Mouse (Mus musculus) heart, embryonic 13.5 days (tissue): Measurements from ENCODE around the gene Il31. TPM values are rescaled to one million over a fixed set of nuclear protein-coding genes. Genes with fewer than 3 reads are reported as not detected.
A peak's percentile ranks its signal among the peaks of the same experiment; 100 is the strongest.

ENCODE experiments used
- ATAC-seq: fragments of 200-750 bp; cut with Nextera tagmentation; 2 replicates; pipeline ENCODE4 v1.8.0; 2017; ENCODE audit warnings: moderate TSS enrichment; ENCODE audit not compliant: insufficient number of reproducible peaks, low FRiP score, low TSS enrichment; ENCODE audit errors: extremely low read depth
- H3K27ac ChIP-seq: fragments of 300-500 bp; sonication (generic); replicated peaks from 2 replicates; pipeline ENCODE4 v1.5.1; 2015; ENCODE audit warnings: moderate library complexity, mild to moderate bottlenecking, inconsistent platforms
- H3K27me3 ChIP-seq: fragments of 300-500 bp; sonication (generic); replicated peaks from 2 replicates; pipeline ENCODE4 v1.6.1; 2015; ENCODE audit warnings: mild to moderate bottlenecking, inconsistent platforms
- H3K36me3 ChIP-seq: fragments of 300-500 bp; sonication (generic); 2 replicates; pipeline ENCODE4 v1.6.1; 2015; ENCODE audit warnings: mild to moderate bottlenecking, inconsistent platforms
- H3K4me1 ChIP-seq: fragments of 300-500 bp; sonication (generic); 2 replicates; pipeline ENCODE4 v1.6.1; 2015; ENCODE audit warnings: inconsistent platforms
- H3K4me2 ChIP-seq: fragments of 300-500 bp; sonication (generic); 2 replicates; pipeline ENCODE4 v1.6.1; 2015; ENCODE audit warnings: inconsistent platforms, mild to moderate bottlenecking, moderate library complexity
- H3K4me3 ChIP-seq: fragments of 300-500 bp; sonication (generic); 2 replicates; pipeline ENCODE4 v1.5.1; 2015; ENCODE audit warnings: moderate library complexity, mild to moderate bottlenecking, inconsistent platforms
- H3K9ac ChIP-seq: fragments of 300-500 bp; sonication (generic); 2 replicates; pipeline ENCODE4 v1.6.1; 2015; ENCODE audit warnings: inconsistent platforms, mild to moderate bottlenecking, moderate library complexity
- H3K9me3 ChIP-seq: fragments of 300-500 bp; sonication (generic); 2 replicates; pipeline ENCODE4 v1.6.1; 2016; ENCODE audit warnings: inconsistent platforms
- WGBS: fragments of 180-500 bp; shearing (Covaris S2); methylation state at CpG from one replicate; pipeline ENCODE4 v1.1.7; 2015; ENCODE audit warnings: mixed read lengths; 5-methylcytosine and 5-hydroxymethylcytosine counted together
- microRNA-seq: library from miRNA; unstranded; fragments of <30 nt; microRNA quantifications from one replicate; pipeline ENCODE4, GENCODE M21; 2016
- polyA plus RNA-seq: library from polyadenylated mRNA; unstranded; fragments of >200 nt; fragmentation: Nextera tagmentation; extraction: Ambion mirVana; gene quantifications from 2 replicates; pipeline ENCODE4 v1.2.1, GENCODE M21; 2015

Il31 gene
- polyA plus RNA-seq, 1 experiment from 2014 or later: not detected

DNA sequence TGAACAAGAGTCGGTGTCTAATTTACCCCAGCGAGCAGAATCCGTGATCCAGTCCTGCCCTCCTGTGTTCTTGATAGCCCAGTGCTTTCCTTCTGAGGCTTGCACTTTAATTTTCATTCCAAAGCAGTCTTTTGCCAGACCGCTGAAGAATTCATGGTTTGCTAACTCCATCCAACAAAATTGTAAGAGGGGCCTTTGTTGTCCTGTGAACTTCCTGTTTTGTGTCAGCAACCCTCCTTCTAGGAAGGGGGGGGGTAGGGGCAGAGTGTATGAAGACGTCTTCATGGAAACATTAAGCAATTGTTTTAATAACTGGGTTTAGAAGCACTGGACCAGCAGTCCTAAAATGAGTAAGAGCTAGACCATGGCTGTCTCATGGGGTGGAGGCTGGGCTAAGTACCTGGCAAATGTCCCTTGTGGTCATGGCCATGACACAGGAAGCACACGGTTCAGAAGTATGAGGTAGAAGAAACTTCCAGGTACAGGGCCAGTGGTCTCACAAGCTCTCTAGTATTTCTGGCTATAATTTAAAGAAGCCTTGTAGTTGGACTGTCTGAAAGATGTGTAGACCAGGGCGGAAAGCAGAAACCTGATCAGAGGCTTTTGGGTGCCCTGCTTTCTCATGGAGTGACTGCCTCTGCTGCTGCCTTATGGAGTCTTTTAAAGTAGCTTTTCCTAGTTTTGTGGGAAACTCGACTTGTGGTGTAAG lies 53.1 kb downstream of the Il31 start:
- Histone ChIP-seq H3K9ac (no peak overlapping the region), H3K9me3 (no peaks in the 10 kb centered on the region), H3K27ac (no peak overlapping the region; the same call in 1 of the 2 replicates), H3K4me3 (no peak overlapping the region), H3K36me3 (peaks cover 5% of the 10 kb centered on the region), H3K4me2 (no peak overlapping the region), H3K4me1 (peaks cover 52% of the 10 kb centered on the region), H3K27me3 (no peaks in the 10 kb centered on the region)
- ATAC-seq: no peak
- WGBS: 63% methylated on average over 8 of the region's 8 CpGs

- Histone ChIP-seq H3K4me1 (peaks cover 39% of the 10 kb centered on the region), H3K27me3 (no peaks in the 10 kb centered on the region), H3K9ac (0 out of 2 replicates have a peak overlapping the region, but pooled peaks have one; percentile 3), H3K4me2 (no peak overlapping the region), H3K27ac (peak overlapping the region; percentile 51), H3K4me3 (no peak overlapping the region), H3K9me3 (no peaks in the 10 kb centered on the region), H3K36me3 (no peaks in the 10 kb centered on the region)
- no peak for ATAC-seq
- 68% methylated on average over 3 of the region's 3 CpGs for WGBS
Observed at GRCm38 (mm10) chr5:123432305-123432874, 56.9 kb downstream of the Il31 start.

DNA sequence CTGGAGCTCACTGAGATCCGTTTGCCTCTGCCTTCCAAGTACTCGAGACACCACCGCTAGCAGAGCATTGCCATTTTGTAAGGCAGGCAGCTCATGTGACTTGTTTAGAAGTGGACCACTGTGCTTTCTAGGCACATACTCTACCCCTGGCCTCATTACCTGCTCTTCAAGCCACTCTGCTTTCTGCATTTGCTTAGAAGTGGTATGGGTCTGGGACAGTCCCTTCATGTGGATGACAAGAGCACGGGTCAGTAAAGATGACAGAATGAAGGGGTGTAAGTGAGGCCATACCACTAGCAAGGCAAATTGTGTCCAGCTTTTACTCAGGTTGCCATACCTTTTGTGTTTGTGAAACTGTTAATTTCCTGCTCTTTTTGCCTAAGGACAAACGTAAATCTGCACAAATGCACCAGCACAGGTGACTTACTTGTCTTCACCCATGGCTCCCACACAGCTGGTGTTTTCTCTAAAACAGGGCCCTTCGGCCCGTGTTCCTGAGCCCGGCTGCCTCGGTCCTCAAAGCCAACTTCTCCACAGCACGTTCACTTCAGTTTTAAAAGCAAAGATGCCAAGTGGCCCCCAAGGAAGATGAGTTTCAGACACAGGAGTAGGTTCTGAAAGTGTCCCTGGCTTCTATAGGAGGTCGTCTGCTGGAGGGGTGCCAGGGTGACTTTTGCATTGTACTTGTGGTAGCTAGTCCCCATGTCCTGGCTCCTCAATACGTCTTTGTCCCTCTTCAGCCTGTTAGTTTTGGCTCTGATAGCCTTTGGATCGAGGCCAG lies 57.6 kb downstream of the Il31 start:
- H3K4me1 ChIP-seq: peaks cover 38% of the 10 kb centered on the region
- 65% methylated on average over 13 of the region's 13 CpGs for WGBS
- H3K27ac ChIP-seq: peak overlapping the region; percentile 51
- H3K9me3 ChIP-seq: 0 out of 2 replicates have a peak, but pooled peaks cover 2% of the 10 kb centered on the region
- H3K4me3 ChIP-seq: no peak overlapping the region
- no peak for ATAC-seq
- H3K4me2 ChIP-seq: no peak overlapping the region
- 0 out of 2 replicates have a peak, but pooled peaks cover 3% of the 10 kb centered on the region for H3K36me3 ChIP-seq
- H3K9ac ChIP-seq: peak overlapping the region; percentile 42; the same call in 1 of the 2 replicates
- H3K27me3 ChIP-seq: no peaks in the 10 kb centered on the region

Small RNA genes within 50 kb of the gene (microRNA-seq; reads per million reads assigned to microRNA genes)
- gene Mir7647: not detected

Other genes with a start within 250 kb of the Il31 start
- gene Wdr66, start 237.4 kb downstream of the Il31 start, polyA plus RNA-seq: 0.91 and 0.99 TPM in 2 replicates
- gene Bcl7a, start 145.7 kb downstream of the Il31 start, polyA plus RNA-seq: 13.5 and 14.5 TPM in 2 replicates
- 10.9 and 11.7 TPM in 2 replicates for gene Mlxip, start 94.7 kb downstream of the Il31 start, polyA plus RNA-seq
- gene Lrrc43, start 184 bp downstream of the Il31 start, polyA plus RNA-seq: not detected in 2 replicates
- 0.20 and 0.35 TPM in 2 replicates for gene B3gnt4, start 21.0 kb upstream of the Il31 start, polyA plus RNA-seq
- gene Diablo, start 34.7 kb upstream of the Il31 start, polyA plus RNA-seq: 89.2 and 97.1 TPM in 2 replicates
- 0.43 TPM in 1 of 2 replicates, not detected in the other for gene Gm49027, start 36.0 kb upstream of the Il31 start, polyA plus RNA-seq
- 18.6 and 20.3 TPM in 2 replicates for gene Vps33a, start 83.5 kb upstream of the Il31 start, polyA plus RNA-seq
- 48.0 and 48.9 TPM in 2 replicates for gene Clip1, start 195.1 kb upstream of the Il31 start, polyA plus RNA-seq
- gene Zcchc8, start 231.6 kb upstream of the Il31 start, polyA plus RNA-seq: 53.4 and 56.1 TPM in 2 replicates